Mouse (Mus musculus): ENCODE data around the gene Gm20388. TPM values are rescaled to one million over a fixed set of nuclear protein-coding genes. Genes with fewer than 3 reads are reported as not detected.

Gene Gm20388
- polyA plus RNA-seq, 1 experiment from 2014 or later: not detected

- DNase-seq (no peak), ATAC-seq (ENCODE audit: low read depth) (no peak; the same call in 1 of the 2 replicates)
- WGBS (ENCODE audit: insufficient replicate concordance): 15% methylated on average over 18 of the region's 18 CpGs
- Histone ChIP-seq H3K4me1 (replicated peaks) (peaks cover 35% of the 10 kb centered on the region), H3K9ac (peak overlapping the region; percentile 74), H3K9me3 (replicated peaks) (0 out of 2 replicates have a peak, but pooled peaks cover 4% of the 10 kb centered on the region), H3K36me3 (peaks cover 28% of the 10 kb centered on the region), H3K4me3 (replicated peaks) (peak overlapping the region; percentile 64), H3K27me3 (peaks cover 13% of the 10 kb centered on the region; the same call in 1 of the 2 replicates), H3K27ac (peak overlapping the region; percentile 73), H3K4me2 (peak overlapping the region; percentile 85)
Observed at GRCm38 (mm10) chr8:122431694-122432442, 2521.2 kb downstream of the Gm20388 start.

GRCm38 (mm10) chr8:122432443-122433268, 2522.0 kb downstream of the Gm20388 start, which contains the start of gene Cyba:
TSS of gene Cyba (minus strand) at chr8:122432930.
- H3K27me3 ChIP-seq: peaks cover 13% of the 10 kb centered on the region; the same call in 1 of the 2 replicates
- DNase-seq: peak; percentile 62
- peak within 1 kb of the TSS; percentile 64 for H3K4me3 ChIP-seq (replicated peaks)
- WGBS (ENCODE audit: insufficient replicate concordance): 3% methylated on average over 45 of the region's 45 CpGs
- H3K9me3 ChIP-seq (replicated peaks): 0 out of 2 replicates have a peak, but pooled peaks cover 4% of the 10 kb centered on the region
- H3K27ac ChIP-seq: peak within 1 kb of the TSS; percentile 73
- peak within 1 kb of the TSS; percentile 85 for H3K4me2 ChIP-seq
- peak; percentile 77 for ATAC-seq (ENCODE audit: low read depth)
- H3K9ac ChIP-seq: peak within 1 kb of the TSS; percentile 74
- peaks cover 32% of the 10 kb centered on the region for H3K36me3 ChIP-seq
- peaks cover 40% of the 10 kb centered on the region for H3K4me1 ChIP-seq (replicated peaks)

GRCm38 (mm10) chr8:122433269-122433905, 2522.7 kb downstream of the Gm20388 start:
- Histone ChIP-seq H3K9me3 (replicated peaks) (0 out of 2 replicates have a peak, but pooled peaks cover 4% of the 10 kb centered on the region), H3K27ac (0 out of 2 replicates have a peak overlapping the region, but pooled peaks have one; percentile 73), H3K9ac (no peak overlapping the region), H3K4me1 (replicated peaks) (peaks cover 47% of the 10 kb centered on the region), H3K4me3 (replicated peaks) (peak overlapping the region; percentile 64; the same call in 1 of the 2 replicates), H3K4me2 (peak overlapping the region; percentile 85), H3K36me3 (peaks cover 36% of the 10 kb centered on the region), H3K27me3 (peaks cover 13% of the 10 kb centered on the region; the same call in 1 of the 2 replicates)
- WGBS (ENCODE audit: insufficient replicate concordance): 52% methylated on average over 11 of the region's 11 CpGs
- DNase-seq (no peak), ATAC-seq (ENCODE audit: low read depth) (peak; percentile 19; the same call in 1 of the 2 replicates)

GRCm38 (mm10) chr8:122435375-122435774, 2524.7 kb downstream of the Gm20388 start:
- Histone ChIP-seq H3K9ac (no peak overlapping the region), H3K27ac (no peak overlapping the region), H3K36me3 (peaks cover 52% of the 10 kb centered on the region), H3K4me2 (no peak overlapping the region), H3K27me3 (peaks cover 13% of the 10 kb centered on the region; the same call in 1 of the 2 replicates), H3K4me3 (replicated peaks) (no peak overlapping the region), H3K4me1 (replicated peaks) (peaks cover 54% of the 10 kb centered on the region), H3K9me3 (replicated peaks) (0 out of 2 replicates have a peak, but pooled peaks cover 4% of the 10 kb centered on the region)
- WGBS (ENCODE audit: insufficient replicate concordance): 81% methylated on average over 6 of the region's 6 CpGs
- DNase-seq (no peak), ATAC-seq (ENCODE audit: low read depth) (no peak)

GRCm38 (mm10) chr8:122436146-122436545, 2525.5 kb downstream of the Gm20388 start:
- ATAC-seq (ENCODE audit: low read depth) (no peak), DNase-seq (no peak)
- 0 out of 2 replicates have a peak, but pooled peaks cover 4% of the 10 kb centered on the region for H3K9me3 ChIP-seq (replicated peaks)
- H3K4me3 ChIP-seq (replicated peaks): no peak overlapping the region
- peaks cover 47% of the 10 kb centered on the region for H3K4me1 ChIP-seq (replicated peaks)
- H3K9ac ChIP-seq: no peak overlapping the region
- peaks cover 52% of the 10 kb centered on the region for H3K36me3 ChIP-seq
- WGBS (ENCODE audit: insufficient replicate concordance): 87% methylated on average over 9 of the region's 9 CpGs
- peaks cover 13% of the 10 kb centered on the region; the same call in 1 of the 2 replicates for H3K27me3 ChIP-seq
- H3K27ac ChIP-seq: no peak overlapping the region
- no peak overlapping the region for H3K4me2 ChIP-seq

GRCm38 (mm10) chr8:122436586-122437125, 2526.0 kb downstream of the Gm20388 start:
- H3K36me3 ChIP-seq: peaks cover 52% of the 10 kb centered on the region
- no peak for ATAC-seq (ENCODE audit: low read depth)

GRCm38 (mm10) chr8:122437708-122438331, 2527.2 kb downstream of the Gm20388 start:
- Histone ChIP-seq H3K9me3 (replicated peaks) (0 out of 2 replicates have a peak, but pooled peaks cover 4% of the 10 kb centered on the region), H3K27ac (no peak overlapping the region), H3K36me3 (peaks cover 52% of the 10 kb centered on the region), H3K4me3 (replicated peaks) (no peak overlapping the region), H3K9ac (no peak overlapping the region), H3K4me2 (no peak overlapping the region), H3K27me3 (no peaks in the 10 kb centered on the region), H3K4me1 (replicated peaks) (peaks cover 36% of the 10 kb centered on the region)
- no peak for DNase-seq
- ATAC-seq (ENCODE audit: low read depth): no peak
- 76% methylated on average over 13 of the region's 13 CpGs for WGBS (ENCODE audit: insufficient replicate concordance)

More at GRCm38 (mm10) chr8:122436586-122437125, 2526.0 kb downstream of the Gm20388 start:
- no peak overlapping the region for H3K27ac ChIP-seq
- H3K4me3 ChIP-seq (replicated peaks): no peak overlapping the region
- peaks cover 42% of the 10 kb centered on the region for H3K4me1 ChIP-seq (replicated peaks)
- WGBS (ENCODE audit: insufficient replicate concordance): 64% methylated on average over 20 of the region's 20 CpGs
- H3K9ac ChIP-seq: no peak overlapping the region
- DNase-seq: no peak
- 0 out of 2 replicates have a peak, but pooled peaks cover 4% of the 10 kb centered on the region for H3K9me3 ChIP-seq (replicated peaks)
- H3K4me2 ChIP-seq: no peak overlapping the region
- H3K27me3 ChIP-seq: peaks cover 10% of the 10 kb centered on the region; the same call in 1 of the 2 replicates

- 89% methylated on average over 16 of the region's 16 CpGs for whole genome bisulfite sequencing (ENCODE audit: insufficient replicate concordance)
- Histone ChIP-seq H3K9ac (no peak overlapping the region), H3K4me1 (replicated peaks) (peaks cover 38% of the 10 kb centered on the region), H3K4me3 (replicated peaks) (no peak overlapping the region), H3K9me3 (replicated peaks) (0 out of 2 replicates have a peak, but pooled peaks cover 4% of the 10 kb centered on the region), H3K27ac (no peak overlapping the region), H3K4me2 (no peak overlapping the region), H3K36me3 (peaks cover 47% of the 10 kb centered on the region), H3K27me3 (no peaks in the 10 kb centered on the region)
- DNase-seq: no peak
- no peak for ATAC-seq (ENCODE audit: low read depth)
Observed at GRCm38 (mm10) chr8:122439336-122439735, 2528.7 kb downstream of the Gm20388 start.

- H3K4me3 ChIP-seq (replicated peaks): no peak overlapping the region
- WGBS (ENCODE audit: insufficient replicate concordance): 90% methylated on average over 1 of the region's 1 CpGs
- H3K27me3 ChIP-seq: no peaks in the 10 kb centered on the region
- no peak overlapping the region for H3K4me2 ChIP-seq
- H3K9ac ChIP-seq: no peak overlapping the region
- no peak for ATAC-seq (ENCODE audit: low read depth)
- H3K9me3 ChIP-seq (replicated peaks): no peaks in the 10 kb centered on the region
- no peak for DNase-seq
- peaks cover 57% of the 10 kb centered on the region for H3K4me1 ChIP-seq (replicated peaks)
- no peak overlapping the region for H3K27ac ChIP-seq
- peaks cover 34% of the 10 kb centered on the region for H3K36me3 ChIP-seq
Observed at GRCm38 (mm10) chr8:122441326-122441725, 2530.7 kb downstream of the Gm20388 start.

GRCm38 (mm10) chr8:122442356-122442755, 2531.7 kb downstream of the Gm20388 start:
- Histone ChIP-seq H3K4me1 (replicated peaks) (peaks cover 53% of the 10 kb centered on the region), H3K4me2 (peak overlapping the region; percentile 99), H3K9ac (peak overlapping the region; percentile 81), H3K9me3 (replicated peaks) (no peaks in the 10 kb centered on the region), H3K36me3 (peaks cover 24% of the 10 kb centered on the region), H3K27me3 (peaks cover 8% of the 10 kb centered on the region; the same call in 1 of the 2 replicates), H3K4me3 (replicated peaks) (peak overlapping the region; percentile 66), H3K27ac (peak overlapping the region; percentile 29; the same call in 1 of the 2 replicates)
- no peak for DNase-seq
- ATAC-seq (ENCODE audit: low read depth): no peak
- WGBS (ENCODE audit: insufficient replicate concordance): 53% methylated on average over 7 of the region's 7 CpGs

Measured in liver, embryonic 13.5 days (tissue).